Comparison of ENCODE assay signal across 9 mouse cellular contexts in genomic region chr7:112786556-112787225, GRCm38 (mm10).
DNase-seq lines count a peak whose midpoint lies in the region; ATAC-seq and TF ChIP-seq lines count a peak whose summit lies in the region.
"Had no signal": no experiment of that assay in that cellular context is flagged by ENCODE, and none has a peak within 500 bp of the region (broad histone marks: within the 10 kb centered on the region; RNA-seq: fewer than 3 reads in every experiment).

No protein-coding gene starts in this region.

- H3K9me3 ChIP-seq in heart, embryonic 11.5 days (replicated peaks; ENCODE audit: control insufficient read depth, low read length), result peaks cover 3% of the 10 kb centered on the region; the same call in 1 of the 2 replicates
- no peaks in the 10 kb centered on the region for H3K9me3 ChIP-seq in heart, embryonic 16.5 days (replicated peaks; ENCODE audit: control insufficient read depth, low read length)
- H3K9me3 ChIP-seq in lung, embryonic 14.5 days (ENCODE audit: low read depth, low read length), result no peaks in the 10 kb centered on the region; the same call in 1 of the 2 replicates

- DNase-seq in heart, postnatal 25 days (ENCODE audit: low spot score), result no peak
- peak; percentile 54 for DNase-seq in adrenal gland, postnatal 25 days
- peak; percentile 90 for DNase-seq in lung, embryonic 14.5 days
- DNase-seq in gastrocnemius, adult 8-10 months (ENCODE audit: low spot score in 2 of 2), result no peak

- intact Hi-C loops in heart, postnatal 25 days (cut with DNase I), result no loop called here

- H3K27me3 ChIP-seq in heart, embryonic 11.5 days (ENCODE audit: control insufficient read depth, insufficient read depth, low read length), result no peaks in the 10 kb centered on the region
- no peaks in the 10 kb centered on the region for H3K27me3 ChIP-seq in heart, embryonic 16.5 days (ENCODE audit: control insufficient read depth, insufficient read depth, low read length)
- H3K27me3 ChIP-seq in lung, embryonic 14.5 days (ENCODE audit: insufficient read depth, low read length), result no peaks in the 10 kb centered on the region

- no peak for ATAC-seq in heart, embryonic 11.5 days (replicated peaks; ENCODE audit: insufficient number of reproducible peaks, low FRiP score, low TSS enrichment)
- ATAC-seq in heart, embryonic 16.5 days (replicated peaks; ENCODE audit: extremely low read depth, insufficient read depth, low FRiP score), result no peak
- ATAC-seq in lung, embryonic 14.5 days (ENCODE audit: insufficient read depth), result peak; percentile 77
- ATAC-seq in erythroblast, adult 5-6 weeks (replicated peaks; ENCODE audit: low FRiP score, poor library complexity, severe bottlenecking), result no peak
- ATAC-seq in inflammation-experienced regulatory T-cells, adult 6 months, result no peak
- ATAC-seq: intestine, postnatal 0 days had no signal

- no peak overlapping the region for H3K9ac ChIP-seq in heart, embryonic 11.5 days (ENCODE audit: low read depth, low read length)
- peak overlapping the region; percentile 34; the same call in 1 of the 2 replicates for H3K9ac ChIP-seq in heart, embryonic 16.5 days (ENCODE audit: low read length)
- H3K9ac ChIP-seq in lung, embryonic 14.5 days, result peak overlapping the region; percentile 7; the same call in 1 of the 2 replicates

- H3K4me3 ChIP-seq in heart, embryonic 11.5 days (ENCODE audit: low read depth, low read length), result no peak overlapping the region
- no peak overlapping the region for H3K4me3 ChIP-seq in heart, embryonic 16.5 days (ENCODE audit: low read length)
- no peak overlapping the region for H3K4me3 ChIP-seq in lung, embryonic 14.5 days (ENCODE audit: low read depth, low read length)

- 68% methylated on average over 7 of the region's 7 CpGs for WGBS in heart, embryonic 11.5 days (ENCODE audit: insufficient replicate concordance)
- WGBS in heart, embryonic 16.5 days, result 41% methylated on average over 7 of the region's 7 CpGs
- 32% methylated on average over 7 of the region's 7 CpGs for WGBS in lung, embryonic 14.5 days

- no peak overlapping the region for H3K4me2 ChIP-seq in heart, embryonic 11.5 days
- H3K4me2 ChIP-seq in heart, embryonic 16.5 days (ENCODE audit: low read depth, low read length), result no peak overlapping the region
- peak overlapping the region; percentile 29 for H3K4me2 ChIP-seq in lung, embryonic 14.5 days

- H3K27ac ChIP-seq in heart, embryonic 11.5 days (ENCODE audit: low read depth, low read length), result 0 out of 2 replicates have a peak overlapping the region, but pooled peaks have one; percentile 10
- H3K27ac ChIP-seq in heart, embryonic 16.5 days (ENCODE audit: low read length), result peak overlapping the region; percentile 17
- H3K27ac ChIP-seq in lung, embryonic 14.5 days (ENCODE audit: low read depth), result peak overlapping the region; percentile 71

- no peak for TF ChIP-seq CTCF in lung, embryonic 14.5 days (IDR thresholded peaks at IDR 0.05; ENCODE audit: low read depth)

- 0 out of 2 replicates have a peak, but pooled peaks cover 2% of the 10 kb centered on the region for H3K36me3 ChIP-seq in heart, embryonic 11.5 days (ENCODE audit: control insufficient read depth, insufficient read depth, low read length)
- H3K36me3 ChIP-seq in heart, embryonic 16.5 days (ENCODE audit: control insufficient read depth, insufficient read depth), result no peaks in the 10 kb centered on the region
- H3K36me3 ChIP-seq in lung, embryonic 14.5 days (ENCODE audit: insufficient read depth), result no peaks in the 10 kb centered on the region

- peaks cover 51% of the 10 kb centered on the region for H3K4me1 ChIP-seq in heart, embryonic 11.5 days (ENCODE audit: control insufficient read depth, insufficient read depth, low read length)
- peaks cover 48% of the 10 kb centered on the region for H3K4me1 ChIP-seq in heart, embryonic 16.5 days (ENCODE audit: control insufficient read depth, insufficient read depth, low read length)
- H3K4me1 ChIP-seq in lung, embryonic 14.5 days (ENCODE audit: insufficient read depth), result peaks cover 40% of the 10 kb centered on the region

Comparison
In these comparisons a context has a peak if more than half of its experiments do, and no peak if none do; other contexts are left out.
1. H3K27ac ChIP-seq: peak in every context shown above with its lines; median percentile 71 in lung, embryonic 14.5 days; 17 in heart, embryonic 16.5 days; 10 in heart, embryonic 11.5 days.
2. DNase-seq: peak in adrenal gland, postnatal 25 days (single experiment) and lung, embryonic 14.5 days (single experiment); none in heart, postnatal 25 days (single experiment) and gastrocnemius, adult 8-10 months (0 of 2).